Mouse (Mus musculus) central nervous system, embryonic 11.5 days (tissue): ENCODE data around the gene Muc2. TPM values are rescaled to one million over a fixed set of nuclear protein-coding genes. Genes with fewer than 3 reads are reported as not detected.

Source experiments
- polyA plus RNA-seq: library from polyadenylated mRNA; depleted of rRNA; stranded (reverse); fragments of >200 nt; gene quantifications from 2 replicates; pipeline ENCODE4 v1.2.3, GENCODE M21; 2012; rRNA removed

The Muc2 gene
- polyA plus RNA-seq: 0.52 and 1.3 TPM in 2 replicates

DNA sequence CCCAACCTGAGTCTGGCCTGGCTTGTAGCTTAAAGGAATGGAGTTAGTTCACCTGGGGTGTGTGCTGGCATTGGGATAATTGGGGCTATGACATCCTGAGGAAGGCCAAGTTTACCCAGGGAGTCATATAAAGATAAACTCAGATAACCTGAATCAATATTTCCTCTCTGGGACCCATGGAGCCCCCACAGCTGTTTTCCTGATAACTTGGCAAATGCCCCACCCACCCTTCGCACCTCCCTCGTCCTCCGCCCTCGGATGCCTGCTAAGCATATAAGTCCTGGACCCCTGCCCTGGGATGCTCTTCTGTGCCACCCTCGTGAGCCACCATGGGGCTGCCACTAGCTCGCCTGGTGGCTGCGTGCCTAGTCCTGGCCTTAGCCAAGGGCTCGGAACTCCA, at the start of gene Muc2:
TSS of gene Muc2 (plus strand) at position 301 of the 400 bp plus-strand sequence.

DNA sequence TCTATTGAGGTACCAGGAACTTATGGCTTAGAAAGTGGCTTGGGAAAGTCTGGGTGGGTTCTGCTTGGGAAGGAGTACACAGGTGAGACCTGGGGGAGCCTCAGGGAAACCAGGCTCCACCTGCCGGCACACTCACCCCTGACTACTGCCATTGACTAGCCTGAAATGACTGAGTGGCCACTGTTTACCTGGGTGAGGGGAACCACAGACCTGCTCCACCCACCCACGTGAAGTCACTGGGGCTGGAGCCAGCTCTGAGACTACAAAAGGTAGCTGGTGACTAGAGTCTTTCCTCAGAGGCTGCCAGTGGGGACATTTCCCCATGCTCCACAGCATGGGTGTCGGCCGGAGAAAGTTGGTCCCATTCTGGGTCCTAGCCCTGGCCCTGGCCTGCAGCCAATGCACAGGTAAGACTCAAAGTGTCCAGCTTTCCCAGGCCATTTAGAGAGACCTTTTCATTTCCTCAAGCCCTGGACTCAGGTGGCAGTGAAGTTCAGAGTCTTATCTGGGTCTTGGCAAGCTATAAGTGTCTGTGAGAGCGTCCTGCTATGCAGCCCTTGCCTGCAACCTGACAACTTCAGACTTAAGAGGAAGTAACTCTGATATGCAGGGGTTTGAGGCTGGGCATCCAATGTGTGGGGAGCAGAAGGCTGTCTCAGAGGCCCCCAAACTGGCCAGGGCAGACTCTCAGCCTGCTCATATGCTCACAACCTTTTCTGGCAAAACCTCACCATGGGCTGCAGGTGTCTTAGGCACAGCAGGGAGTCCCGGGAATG, 98.7 kb downstream of the Muc2 start, which contains the start of gene Muc5ac:
TSS of gene Muc5ac (plus strand) at position 296 of the 776 bp plus-strand sequence.

Other genes with a start within 250 kb of the Muc2 start
- 29.8 and 30.6 TPM in 2 replicates for gene Pidd1, start 246.3 kb upstream of the Muc2 start, polyA plus RNA-seq
- 1,440 and 4,284 TPM in 2 replicates for gene Rplp2, start 243.0 kb upstream of the Muc2 start, polyA plus RNA-seq
- gene Pnpla2, start 235.1 kb upstream of the Muc2 start, polyA plus RNA-seq: 10.3 and 13.7 TPM in 2 replicates
- gene Cracr2b, start 229.2 kb upstream of the Muc2 start, polyA plus RNA-seq: 4.1 and 6.6 TPM in 2 replicates
- 70.7 and 98.9 TPM in 2 replicates for gene Cd151, start 222.9 kb upstream of the Muc2 start, polyA plus RNA-seq
- 45.0 and 90.3 TPM in 2 replicates for gene Polr2l, start 215.2 kb upstream of the Muc2 start, polyA plus RNA-seq
- 19.9 and 31.4 TPM in 2 replicates for gene Tspan4, start 215.1 kb upstream of the Muc2 start, polyA plus RNA-seq
- gene Chid1, start 150.5 kb upstream of the Muc2 start, polyA plus RNA-seq: 17.4 and 24.0 TPM in 2 replicates
- gene Ap2a2, start 128.2 kb upstream of the Muc2 start, polyA plus RNA-seq: 40.9 and 45.4 TPM in 2 replicates
- gene Muc6, start 35.0 kb upstream of the Muc2 start, polyA plus RNA-seq: 0.08 and 0.11 TPM in 2 replicates
- not detected in 2 replicates for gene Muc5ac, start 98.6 kb downstream of the Muc2 start, polyA plus RNA-seq
- under 0.01 TPM in 1 of 2 replicates, not detected in the other for gene Muc5b, start 148.7 kb downstream of the Muc2 start, polyA plus RNA-seq
- gene Tollip, start 228.2 kb downstream of the Muc2 start, polyA plus RNA-seq: 29.8 and 46.7 TPM in 2 replicates